Mouse (Mus musculus): ENCODE results near the gene Ddx49. TPM values are rescaled to one million over a fixed set of nuclear protein-coding genes. Genes with fewer than 3 reads are reported as not detected.
A peak's percentile ranks its signal among the peaks of the same experiment; 100 is the strongest.

Gene Ddx49
- total RNA-seq, 2 experiments from 2014 or later: 43.9 to 47.5 TPM

- Histone ChIP-seq H3K4me3 (no peak overlapping the region), H3K27ac (no peak overlapping the region)
- intact Hi-C loops (cut with DNase I): no loop called here
- no peak for TF ChIP-seq CTCF (IDR thresholded peaks at IDR 0.05)
- DNase-seq (ENCODE audit: extremely low spot score in 1 of 2, low spot score in 2 of 2): no peak
Observed at GRCm38 (mm10) chr8:70279266-70279665, 23.0 kb downstream of the Ddx49 start.

DNA sequence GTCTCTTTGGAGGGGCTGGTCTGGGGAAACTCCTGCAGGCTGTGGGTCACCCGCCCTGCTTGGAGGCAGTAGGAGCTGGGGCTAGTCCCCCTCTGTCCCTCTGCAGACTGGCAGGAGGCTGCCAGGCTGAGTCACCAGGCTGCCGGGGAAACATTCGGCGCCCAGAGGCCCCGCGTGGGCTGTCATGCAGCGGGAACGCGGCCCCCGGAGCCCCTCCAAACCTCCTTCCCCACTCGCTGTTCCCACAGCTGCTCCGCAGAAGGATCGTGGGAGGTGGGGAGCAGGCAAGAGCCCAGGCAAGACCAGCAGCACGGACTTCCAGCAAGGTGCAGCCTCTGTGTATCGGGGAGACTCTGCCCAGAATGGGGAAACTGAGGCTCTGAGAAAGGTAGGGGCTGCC lies 24.1 kb downstream of the Ddx49 start:
- Histone ChIP-seq H3K4me3 (no peak overlapping the region), H3K27ac (no peak overlapping the region)
- DNase-seq (ENCODE audit: extremely low spot score in 1 of 2, low spot score in 2 of 2): peak in 1 of 2 experiments; percentile 46
- intact Hi-C loops (cut with DNase I): no loop called here
- no peak for TF ChIP-seq CTCF (IDR thresholded peaks at IDR 0.05)

GRCm38 (mm10) chr8:70276476-70276875 lies 25.8 kb downstream of the Ddx49 start:
- Histone ChIP-seq H3K4me3 (no peak overlapping the region), H3K27ac (no peak overlapping the region)
- TF ChIP-seq CTCF (IDR thresholded peaks at IDR 0.05): no peak
- intact Hi-C loops (cut with DNase I): no loop called here
- DNase-seq (ENCODE audit: extremely low spot score in 1 of 2, low spot score in 2 of 2): no peak

- H3K4me3 ChIP-seq: no peak overlapping the region
- no peak overlapping the region for H3K27ac ChIP-seq
- no peak for TF ChIP-seq CTCF (IDR thresholded peaks at IDR 0.05)
- intact Hi-C loops (cut with DNase I): no loop called here
- no peak for DNase-seq (ENCODE audit: extremely low spot score in 1 of 2, low spot score in 2 of 2)
Observed at GRCm38 (mm10) chr8:70274350-70274749, 27.9 kb downstream of the Ddx49 start.

DNA sequence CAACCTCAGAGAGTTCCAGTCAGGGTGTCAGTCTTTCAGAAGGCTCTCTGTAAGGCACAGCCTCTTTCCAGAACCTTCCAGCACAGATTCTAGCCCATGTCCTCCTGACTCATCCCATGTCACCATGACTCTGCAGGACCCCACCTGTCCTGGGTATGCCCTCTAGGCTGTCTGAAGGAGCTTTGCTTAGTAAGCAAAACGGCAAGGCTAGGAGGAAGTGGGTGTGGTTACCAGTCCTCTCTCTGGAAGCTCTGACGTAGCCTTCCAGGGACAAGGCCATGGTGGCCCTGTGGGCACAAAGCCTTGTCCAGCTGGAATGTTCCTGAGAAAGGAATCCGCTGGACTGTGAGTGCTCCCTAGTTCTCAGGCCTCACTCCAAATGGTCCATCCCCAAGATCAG lies 29.3 kb downstream of the Ddx49 start:
- Histone ChIP-seq H3K27ac (no peak overlapping the region), H3K4me3 (no peak overlapping the region)
- intact Hi-C loops (cut with DNase I): no loop called here
- no peak for TF ChIP-seq CTCF (IDR thresholded peaks at IDR 0.05)
- no peak for DNase-seq (ENCODE audit: extremely low spot score in 1 of 2, low spot score in 2 of 2)

GRCm38 (mm10) chr8:70268799-70269565 lies 33.3 kb downstream of the Ddx49 start:
- peak overlapping the region; percentile 41 for H3K27ac ChIP-seq
- DNase-seq (ENCODE audit: extremely low spot score in 1 of 2, low spot score in 2 of 2): peak in 1 of 2 experiments; percentile 20
- intact Hi-C loops (cut with DNase I): no loop called here
- peak; percentile 54 for TF ChIP-seq CTCF (IDR thresholded peaks at IDR 0.05)
- H3K4me3 ChIP-seq: no peak overlapping the region

- H3K4me3 ChIP-seq: no peak overlapping the region
- no peak for DNase-seq (ENCODE audit: extremely low spot score in 1 of 2, low spot score in 2 of 2)
- no peak for TF ChIP-seq CTCF (IDR thresholded peaks at IDR 0.05)
- intact Hi-C loops (cut with DNase I): no loop called here
- H3K27ac ChIP-seq: peak overlapping the region; percentile 41; the same call in 1 of the 2 replicates
Observed at GRCm38 (mm10) chr8:70268311-70268710, 34.0 kb downstream of the Ddx49 start.

DNA sequence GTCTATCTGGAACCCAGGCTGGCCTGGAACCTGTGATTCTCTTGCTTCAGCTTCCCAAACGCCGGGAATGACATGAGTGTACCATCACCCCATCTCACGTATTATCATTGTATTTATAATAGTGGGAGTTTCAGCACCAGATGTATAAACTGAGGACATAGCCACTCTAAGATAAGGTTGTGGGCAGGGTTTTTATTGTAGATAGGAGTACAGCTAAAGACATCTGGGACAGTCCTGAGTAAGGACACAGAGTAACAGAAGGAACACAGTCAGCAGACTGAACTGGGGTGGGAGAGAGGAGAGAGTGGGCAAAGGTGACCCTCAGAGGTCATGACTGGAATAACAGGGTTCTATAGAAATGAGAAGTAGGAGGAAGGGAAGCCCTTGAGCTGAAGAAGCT lies 34.6 kb downstream of the Ddx49 start:
- no peak for DNase-seq (ENCODE audit: extremely low spot score in 1 of 2, low spot score in 2 of 2)
- no peak for TF ChIP-seq CTCF (IDR thresholded peaks at IDR 0.05)
- intact Hi-C loops (cut with DNase I): no loop called here
- Histone ChIP-seq H3K4me3 (no peak overlapping the region), H3K27ac (no peak overlapping the region)

GRCm38 (mm10) chr8:70259043-70259442 lies 43.2 kb downstream of the Ddx49 start:
- H3K4me3 ChIP-seq: no peak overlapping the region
- no peak for TF ChIP-seq CTCF (IDR thresholded peaks at IDR 0.05)
- no peak overlapping the region for H3K27ac ChIP-seq
- intact Hi-C loops (cut with DNase I): no loop called here
- no peak for DNase-seq (ENCODE audit: extremely low spot score in 1 of 2, low spot score in 2 of 2)

DNA sequence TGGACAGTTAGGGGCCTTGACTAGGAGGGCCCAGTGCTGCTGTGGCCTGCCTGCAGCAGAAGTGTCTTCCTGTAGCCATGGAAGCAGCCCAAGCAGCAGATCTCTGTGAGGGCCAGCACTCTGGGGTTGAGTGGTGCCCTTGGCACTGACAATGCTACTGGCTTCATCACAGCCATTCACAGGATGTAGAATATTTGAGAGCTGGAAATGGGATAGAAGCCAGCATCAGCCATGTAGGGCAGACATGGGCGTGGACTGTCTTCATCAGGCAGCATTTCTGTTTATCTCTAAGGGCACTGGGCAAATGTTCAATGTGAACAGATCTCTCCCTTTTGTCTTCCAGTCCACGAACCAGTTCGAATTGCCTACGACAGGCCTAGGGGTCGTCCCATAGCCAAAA lies 43.7 kb downstream of the Ddx49 start:
- Histone ChIP-seq H3K4me3 (no peak overlapping the region), H3K27ac (no peak overlapping the region)
- intact Hi-C loops (cut with DNase I): no loop called here
- no peak for TF ChIP-seq CTCF (IDR thresholded peaks at IDR 0.05)
- no peak for DNase-seq (ENCODE audit: extremely low spot score in 1 of 2, low spot score in 2 of 2)

DNA sequence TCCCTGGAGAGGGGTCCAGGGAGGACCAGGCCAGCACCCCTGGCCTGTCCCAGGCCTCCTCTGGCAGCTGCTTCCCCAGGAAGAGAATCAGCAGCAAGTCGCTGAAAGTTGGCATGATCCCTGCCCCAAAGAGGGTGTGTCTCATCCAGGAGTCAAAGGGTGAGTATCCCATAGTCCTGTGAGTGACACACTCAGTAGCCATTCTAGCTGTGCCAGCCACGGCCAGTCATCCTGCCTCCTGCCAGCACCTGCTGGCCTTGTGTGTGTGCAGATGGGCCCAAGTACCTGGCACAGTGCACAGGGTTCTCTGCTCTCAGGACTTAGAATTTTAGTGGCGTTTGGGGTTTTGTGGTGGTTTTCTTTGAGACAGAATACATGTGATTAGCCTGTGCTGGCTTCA lies 44.8 kb downstream of the Ddx49 start:
- TF ChIP-seq CTCF (IDR thresholded peaks at IDR 0.05): no peak
- H3K4me3 ChIP-seq: no peak overlapping the region
- no peak overlapping the region for H3K27ac ChIP-seq
- DNase-seq (ENCODE audit: extremely low spot score in 1 of 2, low spot score in 2 of 2): no peak
- intact Hi-C loops (cut with DNase I): no loop called here

GRCm38 (mm10) chr8:70254628-70255027 lies 47.7 kb downstream of the Ddx49 start:
- Histone ChIP-seq H3K4me3 (no peak overlapping the region), H3K27ac (no peak overlapping the region)
- intact Hi-C loops (cut with DNase I): no loop called here
- no peak for DNase-seq (ENCODE audit: extremely low spot score in 1 of 2, low spot score in 2 of 2)
- TF ChIP-seq CTCF (IDR thresholded peaks at IDR 0.05): peak; percentile 38

- no peak for TF ChIP-seq CTCF (IDR thresholded peaks at IDR 0.05)
- intact Hi-C loops (cut with DNase I): no loop called here
- DNase-seq (ENCODE audit: extremely low spot score in 1 of 2, low spot score in 2 of 2): no peak
- H3K4me3 ChIP-seq: no peak overlapping the region
- H3K27ac ChIP-seq: no peak overlapping the region
Observed at GRCm38 (mm10) chr8:70247841-70248240, 54.4 kb downstream of the Ddx49 start.
